ENCODE assay signal across 11 mouse cellular contexts in genomic region chr10:108893288-108893687, GRCm38 (mm10).
"Had no signal": no experiment of that assay in that cellular context is flagged by ENCODE, and none has a peak within 500 bp of the region (broad histone marks: within the 10 kb centered on the region; RNA-seq: fewer than 3 reads in every experiment).

No protein-coding gene starts in this region.

- H3K4me2 ChIP-seq: liver, embryonic 12.5 days; lung, embryonic 15.5 days; neural tube, embryonic 13.5 days; stomach, embryonic 15.5 days had no signal

- H3K27me3 ChIP-seq: liver, embryonic 12.5 days; lung, embryonic 15.5 days; neural tube, embryonic 13.5 days; stomach, embryonic 15.5 days had no signal

- DNase-seq: kidney, adult 8-10 months; kidney, postnatal 25 days; midbrain, embryonic 14.5 days; right cerebral cortex, postnatal 14 days; thymus, postnatal 4 days had no signal

- H3K36me3 ChIP-seq: limb, embryonic 10.5 days; liver, embryonic 12.5 days; lung, embryonic 15.5 days; neural tube, embryonic 13.5 days; stomach, embryonic 15.5 days had no signal

- H3K27ac ChIP-seq: left cerebral cortex, adult 2 months; limb, embryonic 10.5 days; liver, embryonic 12.5 days; lung, embryonic 15.5 days; neural tube, embryonic 13.5 days; stomach, embryonic 15.5 days had no signal

- ATAC-seq: liver, embryonic 12.5 days had no signal

- H3K9me3 ChIP-seq: limb, embryonic 10.5 days; liver, embryonic 12.5 days; lung, embryonic 15.5 days; neural tube, embryonic 13.5 days; stomach, embryonic 15.5 days had no signal

- H3K9ac ChIP-seq: liver, embryonic 12.5 days; lung, embryonic 15.5 days; neural tube, embryonic 13.5 days; stomach, embryonic 15.5 days had no signal

- H3K4me1 ChIP-seq: limb, embryonic 10.5 days; liver, embryonic 12.5 days; lung, embryonic 15.5 days; neural tube, embryonic 13.5 days; stomach, embryonic 15.5 days had no signal

- H3K4me3 ChIP-seq: left cerebral cortex, adult 2 months; limb, embryonic 10.5 days; liver, embryonic 12.5 days; lung, embryonic 15.5 days; neural tube, embryonic 13.5 days; stomach, embryonic 15.5 days had no signal
